ENCODE assay signal across 12 mouse cellular contexts in the genomic region with DNA sequence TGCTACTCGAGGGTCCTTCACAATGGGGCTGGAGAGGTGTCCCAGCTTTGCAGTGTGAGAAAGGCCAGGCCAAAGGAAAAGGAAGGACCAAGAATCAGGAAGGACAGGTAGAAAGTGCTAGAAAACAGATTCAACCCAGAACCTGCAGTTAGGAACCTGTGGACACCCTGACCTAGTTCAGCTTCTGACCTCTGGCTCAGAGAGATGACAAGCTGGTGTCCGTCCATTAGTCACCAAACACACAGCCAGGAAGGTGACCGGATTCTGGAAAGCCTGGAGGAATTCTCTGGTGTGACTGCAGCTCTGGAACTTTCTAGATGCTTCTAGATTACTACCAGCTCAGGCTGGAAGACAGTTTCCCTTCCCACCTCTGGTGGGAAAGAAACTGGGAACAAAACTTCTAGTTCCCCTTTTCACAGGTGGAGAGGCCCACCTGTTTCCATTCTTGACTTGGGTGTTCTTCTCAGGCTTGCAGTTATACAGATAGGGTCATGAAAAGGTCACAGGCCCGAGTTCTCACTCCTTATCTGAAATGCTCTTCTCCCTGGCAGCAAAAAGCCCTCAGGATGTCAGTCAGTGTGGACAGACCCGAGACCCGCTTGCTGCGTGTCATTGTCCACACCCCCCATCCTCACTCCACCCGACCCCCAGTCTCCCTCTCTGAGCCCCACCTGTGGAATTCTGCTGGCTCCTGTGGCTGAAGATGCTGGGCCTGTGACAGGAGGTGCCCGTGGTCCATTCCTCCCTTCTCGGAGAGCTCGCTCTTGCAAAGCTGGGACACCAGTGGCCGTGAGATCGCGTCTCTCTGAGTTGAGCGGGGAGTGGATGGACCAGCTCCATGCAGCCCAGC.
DNase-seq lines count a peak whose midpoint lies in the region; ATAC-seq lines count a peak whose summit lies in the region.
"Had no signal": no experiment of that assay in that cellular context is flagged by ENCODE, and none has a peak within 500 bp of the region (broad histone marks: within the 10 kb centered on the region; RNA-seq: fewer than 3 reads in every experiment).

No protein-coding gene starts in this region.

- ATAC-seq in hindbrain, embryonic 13.5 days (ENCODE audit: low FRiP score), result no peak
- ATAC-seq in intestine, embryonic 16.5 days, result no peak
- ATAC-seq: lung, postnatal 0 days; Patski had no signal

- no peaks in the 10 kb centered on the region for H3K9me3 ChIP-seq in hindbrain, embryonic 10.5 days
- H3K9me3 ChIP-seq in hindbrain, embryonic 13.5 days, result no peaks in the 10 kb centered on the region
- no peaks in the 10 kb centered on the region for H3K9me3 ChIP-seq in intestine, embryonic 16.5 days (ENCODE audit: control insufficient read depth, low read length)
- H3K9me3 ChIP-seq: neural tube, embryonic 15.5 days had no signal

- no peak overlapping the region for H3K4me3 ChIP-seq in hindbrain, embryonic 10.5 days
- H3K4me3 ChIP-seq in hindbrain, embryonic 13.5 days, result no peak overlapping the region
- H3K4me3 ChIP-seq in intestine, embryonic 16.5 days (ENCODE audit: low read length), result no peak overlapping the region
- H3K4me3 ChIP-seq: neural tube, embryonic 15.5 days had no signal

- DNase-seq in hindbrain, embryonic 10.5 days (ENCODE audit: low spot score), result no peak
- peak; percentile 35 for DNase-seq in thymus, postnatal 4 days
- DNase-seq in thymus, postnatal 10 days (ENCODE audit: low spot score in 2 of 2), result no peak
- DNase-seq in gastrocnemius, postnatal 14 days, result no peak
- DNase-seq in left cerebral cortex, postnatal 25 days (ENCODE audit: low spot score in 2 of 2), result no peak
- DNase-seq: cerebellum, adult 2 months; heart, postnatal 10 days had no signal

- no peaks in the 10 kb centered on the region for H3K27me3 ChIP-seq in hindbrain, embryonic 10.5 days (ENCODE audit: insufficient read depth, poor library complexity, severe bottlenecking)
- H3K27me3 ChIP-seq in hindbrain, embryonic 13.5 days, result no peaks in the 10 kb centered on the region
- H3K27me3 ChIP-seq in intestine, embryonic 16.5 days (replicated peaks; ENCODE audit: control insufficient read depth, insufficient read depth, low read length), result no peaks in the 10 kb centered on the region
- H3K27me3 ChIP-seq: neural tube, embryonic 15.5 days; Patski had no signal

- H3K27ac ChIP-seq in hindbrain, embryonic 10.5 days, result 0 out of 2 replicates have a peak overlapping the region, but pooled peaks have one; percentile 37
- H3K27ac ChIP-seq in hindbrain, embryonic 13.5 days, result no peak overlapping the region
- H3K27ac ChIP-seq in intestine, embryonic 16.5 days (ENCODE audit: low read length), result no peak overlapping the region
- H3K27ac ChIP-seq: neural tube, embryonic 15.5 days had no signal

- 87% methylated on average over 15 of the region's 15 CpGs for WGBS in hindbrain, embryonic 10.5 days
- 88% methylated on average over 15 of the region's 15 CpGs for WGBS in hindbrain, embryonic 13.5 days
- 79% methylated on average over 15 of the region's 15 CpGs for WGBS in intestine, embryonic 16.5 days

- peaks cover 98% of the 10 kb centered on the region for H3K4me1 ChIP-seq in hindbrain, embryonic 10.5 days (replicated peaks)
- peaks cover 69% of the 10 kb centered on the region for H3K4me1 ChIP-seq in hindbrain, embryonic 13.5 days (replicated peaks)
- peaks cover 84% of the 10 kb centered on the region for H3K4me1 ChIP-seq in intestine, embryonic 16.5 days (ENCODE audit: control insufficient read depth, insufficient read depth, low read length)

- no peaks in the 10 kb centered on the region for H3K36me3 ChIP-seq in hindbrain, embryonic 10.5 days
- H3K36me3 ChIP-seq in hindbrain, embryonic 13.5 days, result no peaks in the 10 kb centered on the region
- H3K36me3 ChIP-seq in intestine, embryonic 16.5 days (ENCODE audit: control insufficient read depth, insufficient read depth, low read length), result no peaks in the 10 kb centered on the region
- H3K36me3 ChIP-seq: neural tube, embryonic 15.5 days had no signal

- intact Hi-C loops in gastrocnemius, postnatal 14 days (cut with DNase I; ENCODE audit: low total_unique reads), result no loop called here
- intact Hi-C loops in left cerebral cortex, postnatal 25 days (cut with DNase I), result no loop called here

- H3K9ac ChIP-seq in hindbrain, embryonic 13.5 days, result no peak overlapping the region
- peak overlapping the region; percentile 2; the same call in 1 of the 2 replicates for H3K9ac ChIP-seq in intestine, embryonic 16.5 days (ENCODE audit: low read depth, low read length)
- H3K9ac ChIP-seq: neural tube, embryonic 15.5 days had no signal

- no peak overlapping the region for H3K4me2 ChIP-seq in hindbrain, embryonic 13.5 days
- no peak overlapping the region for H3K4me2 ChIP-seq in intestine, embryonic 16.5 days (ENCODE audit: low read depth, low read length)
- H3K4me2 ChIP-seq: neural tube, embryonic 15.5 days had no signal
